Mouse (Mus musculus): Measurements from ENCODE around the gene Grem1.

Gene Grem1

DNA sequence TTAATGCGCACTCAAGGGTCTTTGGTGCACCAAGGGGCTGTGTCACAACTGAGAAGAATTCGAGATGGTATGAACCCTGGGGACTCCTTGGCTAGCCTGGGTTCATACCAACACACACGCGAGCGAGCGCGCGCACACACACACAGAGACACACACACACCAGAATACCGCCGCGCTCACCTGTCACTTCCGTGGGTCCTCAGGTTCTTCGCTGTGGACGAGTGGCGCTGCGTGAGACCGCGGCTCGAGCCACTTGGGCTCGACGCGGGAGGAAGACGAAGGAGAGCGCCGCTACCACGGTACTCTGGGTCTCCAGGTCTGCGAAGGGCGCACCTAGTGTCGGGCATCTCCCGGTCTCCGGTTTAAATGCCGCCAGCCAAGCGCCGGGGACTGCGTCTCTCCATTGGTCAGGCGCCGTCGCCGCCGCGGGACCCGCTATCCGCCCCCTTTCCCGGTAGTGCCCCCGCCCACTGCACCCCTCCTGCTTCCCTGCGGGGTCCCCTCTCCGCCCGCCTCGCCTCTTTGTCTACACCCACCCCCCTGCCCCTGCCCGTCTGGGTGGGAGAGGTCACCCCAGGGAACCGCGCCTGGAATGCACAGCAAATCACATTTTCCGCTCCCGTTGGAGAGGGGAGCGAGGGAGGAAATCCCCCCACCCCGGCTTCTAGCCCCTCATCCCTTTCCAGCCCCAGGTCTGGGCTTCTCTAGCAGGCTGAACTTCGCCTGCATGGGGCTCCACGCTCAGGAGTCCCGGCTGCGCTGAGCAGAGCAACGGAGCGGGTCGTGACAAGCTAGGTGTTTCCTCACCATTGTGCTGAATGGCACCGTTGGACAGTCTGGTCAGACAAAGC, at the start of gene Grem1:
Grem1 (minus strand) TSS at position 336 of the 851 bp plus-strand sequence.
- DNase-seq (ENCODE audit: low spot score), result peak; percentile 49

DNA sequence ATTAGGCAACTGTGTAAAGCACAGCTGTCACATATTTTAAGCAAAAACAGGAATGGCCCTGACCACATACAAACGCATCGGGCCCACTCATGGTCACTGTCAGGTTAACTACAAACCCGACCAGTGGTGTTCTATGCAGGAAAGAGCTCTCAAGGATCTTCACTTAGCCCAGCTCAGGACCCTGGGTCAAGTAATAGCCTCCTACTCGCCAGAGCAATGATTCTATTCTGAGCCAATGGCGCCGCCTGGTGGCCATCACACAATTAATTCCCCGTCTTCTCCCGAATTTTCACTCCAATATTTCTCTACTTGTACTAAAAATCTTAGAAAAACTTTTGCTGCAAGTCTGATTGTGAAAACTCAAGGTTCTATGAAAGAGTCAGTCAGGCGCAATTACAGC, 49.2 kb upstream of the Grem1 start:
- DNase-seq (ENCODE audit: low spot score), result peak; percentile 82

DNA sequence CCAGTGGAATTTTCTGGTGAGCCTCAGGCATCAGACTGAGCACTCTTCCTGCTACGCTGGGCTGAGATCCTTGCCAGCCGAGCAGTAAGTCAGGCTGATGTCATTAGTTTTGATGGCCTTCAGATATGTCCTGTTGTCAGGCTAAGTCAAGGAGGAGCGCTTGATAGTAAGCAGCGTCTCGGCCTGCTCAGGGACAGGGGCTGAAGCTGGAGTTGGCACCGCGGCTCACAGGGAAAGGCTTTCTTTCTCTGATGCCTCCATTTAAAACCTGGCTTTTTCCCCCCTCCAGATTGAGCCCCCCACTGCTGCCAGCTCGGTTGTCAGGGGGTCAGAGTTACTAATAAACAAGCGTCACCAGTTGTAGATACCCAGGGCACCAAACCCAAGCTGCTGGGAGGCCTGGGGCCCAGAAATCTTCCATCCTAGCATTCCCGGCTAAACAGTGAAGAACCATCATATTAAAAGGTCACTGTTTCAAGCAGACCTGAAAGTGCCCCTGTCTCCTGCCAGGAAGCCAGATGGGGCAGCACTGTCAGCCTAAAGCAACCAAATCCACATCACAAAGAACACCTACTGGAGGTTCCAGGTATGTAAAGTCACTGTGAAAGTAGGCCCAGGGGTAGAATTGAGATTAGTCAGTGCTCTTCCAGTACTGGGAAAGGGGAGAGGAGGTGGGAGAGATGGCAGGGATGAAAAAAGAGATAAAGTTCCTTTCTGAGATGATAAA, 48.6 kb upstream of the Grem1 start:
- no peak for DNase-seq (ENCODE audit: low spot score)

DNA sequence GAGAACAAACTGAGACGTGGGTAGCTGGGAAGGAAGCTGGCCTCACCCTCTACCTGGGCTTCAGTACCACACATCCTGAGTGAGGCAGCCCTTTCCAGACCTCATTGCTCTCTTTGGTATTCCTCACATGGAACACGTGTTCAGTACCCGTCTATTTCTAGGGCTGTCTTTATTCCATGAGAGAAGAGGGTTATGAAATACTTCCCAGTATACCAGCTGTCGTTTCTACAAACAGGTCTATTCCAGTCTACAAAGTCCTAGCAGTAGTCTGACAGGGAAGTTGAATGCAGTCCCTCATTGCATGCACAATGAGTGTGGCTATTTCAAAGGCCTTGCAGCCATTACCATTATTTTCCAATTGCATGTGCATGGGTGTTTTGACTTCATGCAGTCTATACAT, 47.3 kb upstream of the Grem1 start:
- DNase-seq (ENCODE audit: low spot score), result no peak

DNA sequence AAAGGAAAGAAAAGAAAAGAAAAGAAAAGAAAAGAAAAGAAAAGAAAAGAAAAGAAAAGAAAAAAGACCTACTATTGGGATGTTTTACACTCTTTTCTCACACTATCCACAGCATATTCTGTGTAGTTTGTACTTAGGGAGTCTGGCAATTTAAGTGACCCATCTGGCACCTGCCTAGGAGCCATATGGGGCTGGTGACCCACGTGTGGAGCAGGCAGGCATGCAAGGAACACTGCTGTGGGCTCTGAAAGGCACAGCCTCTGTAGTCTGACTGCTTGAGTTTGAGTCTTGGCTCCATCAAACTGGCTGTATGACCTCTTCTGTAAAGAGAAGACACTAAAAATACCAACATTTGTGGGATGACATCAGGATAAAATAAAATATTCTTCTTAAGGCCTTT, 45.3 kb upstream of the Grem1 start:
- no peak for DNase-seq (ENCODE audit: low spot score)

DNA sequence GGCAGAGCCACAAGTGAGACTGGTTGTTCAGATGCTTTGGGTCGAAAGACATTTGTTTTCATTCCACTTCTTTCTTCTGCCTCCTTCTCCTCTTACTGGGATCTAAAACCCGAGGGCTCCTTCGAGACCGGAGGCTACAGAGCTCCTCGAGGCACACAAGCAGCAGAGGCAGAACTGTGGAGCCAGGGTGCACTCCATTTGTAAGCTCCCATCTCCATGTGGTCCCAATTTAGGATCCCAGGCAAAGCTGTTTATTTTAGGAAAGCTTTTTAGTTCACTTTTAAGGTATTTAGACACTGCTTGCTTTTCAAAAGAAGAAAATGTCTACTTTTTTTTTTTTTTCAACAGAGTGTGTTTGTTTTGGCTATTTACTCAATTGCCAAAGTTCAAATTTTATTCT, 42.4 kb upstream of the Grem1 start:
- no peak for DNase-seq (ENCODE audit: low spot score)

DNA sequence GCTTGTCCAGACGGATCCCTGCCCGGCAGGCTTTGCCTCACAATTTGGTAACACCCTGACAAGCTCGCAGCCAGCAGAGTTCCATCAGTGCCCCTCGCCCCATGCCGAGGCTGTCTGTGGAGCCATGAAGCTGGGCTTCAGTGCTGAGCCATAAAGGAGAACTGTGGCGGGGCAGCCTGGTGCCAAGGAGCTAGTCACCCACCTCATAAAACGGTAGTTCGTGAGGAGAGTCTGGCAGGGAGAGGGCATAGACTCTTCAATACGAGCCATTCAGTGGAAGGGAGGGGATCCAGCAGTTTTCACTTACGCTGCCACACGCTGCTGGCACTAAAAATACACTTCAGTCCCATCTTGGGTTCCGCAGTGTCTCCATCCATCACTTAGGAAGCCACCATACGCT, 40.2 kb upstream of the Grem1 start:
- no peak for DNase-seq (ENCODE audit: low spot score)

DNA sequence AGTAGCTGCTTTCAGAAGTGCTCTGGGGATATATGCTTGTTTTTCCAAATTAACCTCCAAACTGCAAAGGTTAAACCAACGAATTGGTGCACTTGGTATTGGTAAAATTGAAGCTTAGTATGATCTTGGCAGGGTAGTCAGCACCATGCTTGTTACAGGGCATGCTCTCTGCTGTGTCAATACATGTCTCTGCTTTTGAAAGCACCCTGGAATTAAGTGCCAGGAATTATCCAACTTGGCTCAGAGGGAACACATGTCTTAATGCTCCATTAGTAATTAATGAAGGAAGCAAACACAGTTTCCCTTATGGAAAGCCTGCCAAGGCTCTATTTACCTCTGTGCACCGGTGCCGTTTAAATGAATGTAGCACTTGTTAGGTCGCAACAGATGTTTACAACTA, 36.7 kb upstream of the Grem1 start:
- no peak for DNase-seq (ENCODE audit: low spot score)

DNA sequence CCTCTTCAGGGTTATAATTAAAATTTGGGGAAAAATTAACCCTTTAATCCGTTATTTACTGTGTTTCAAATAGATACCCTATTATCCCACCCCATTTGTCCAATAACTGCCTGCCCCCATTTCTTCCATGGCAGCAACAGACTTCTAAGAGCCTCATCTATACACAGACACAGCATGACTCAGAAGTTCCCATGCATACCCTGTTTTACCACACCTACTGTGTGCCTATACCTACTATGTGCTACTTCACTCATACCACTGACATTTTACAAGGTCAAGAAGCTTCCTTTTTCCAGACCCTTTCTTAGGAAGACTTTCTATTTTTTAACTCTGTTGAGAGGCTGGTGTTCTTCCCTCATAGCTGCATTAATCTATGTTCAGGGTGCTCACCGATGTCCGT, 35.1 kb upstream of the Grem1 start:
- DNase-seq (ENCODE audit: low spot score), result no peak

DNA sequence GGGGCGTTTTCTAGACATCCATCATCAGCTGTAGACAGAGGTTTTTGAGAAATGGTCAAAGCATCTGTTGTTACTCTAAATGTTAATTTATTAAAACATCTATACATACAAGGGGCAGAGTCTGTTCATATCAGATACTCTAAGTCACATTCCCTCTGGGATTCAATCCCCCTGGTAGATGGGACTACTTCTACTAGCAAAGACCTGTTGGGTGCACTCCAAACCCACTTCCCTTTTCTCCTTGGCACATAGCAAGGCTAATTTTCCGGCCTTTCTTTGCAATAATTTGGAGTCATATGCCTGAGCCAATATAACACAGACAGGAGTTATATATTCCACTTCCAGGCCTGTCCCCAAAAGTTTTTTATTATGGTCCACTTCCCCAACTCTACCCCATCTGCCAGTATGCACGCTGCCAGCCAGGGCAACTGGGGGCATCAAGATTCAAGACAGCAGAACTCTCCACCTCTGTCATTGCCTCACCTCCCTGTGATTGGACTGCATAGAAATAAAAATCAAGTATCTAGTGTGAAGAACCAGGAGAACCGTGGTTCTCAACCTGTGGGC, 30.5 kb upstream of the Grem1 start:
- no peak for DNase-seq (ENCODE audit: low spot score)

DNA sequence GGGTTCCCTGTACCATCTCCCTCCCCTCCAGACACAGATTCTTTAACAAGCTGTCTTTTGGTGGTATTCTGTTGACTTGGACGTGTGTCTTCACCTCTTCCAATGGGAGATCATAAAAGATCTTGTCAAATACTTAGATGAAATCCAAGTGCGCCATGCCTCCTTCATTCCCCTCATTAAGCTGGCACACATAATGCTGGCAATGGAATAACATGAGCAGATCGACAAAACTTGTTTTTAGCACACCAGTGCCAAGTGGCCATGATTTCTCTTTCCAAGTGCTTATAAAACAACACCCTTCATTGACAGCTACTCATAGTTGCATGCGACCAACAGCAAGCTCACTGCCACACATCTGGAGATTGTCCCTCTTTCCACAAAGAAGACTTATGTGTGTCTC, 29.4 kb upstream of the Grem1 start:
- DNase-seq (ENCODE audit: low spot score), result no peak

DNA sequence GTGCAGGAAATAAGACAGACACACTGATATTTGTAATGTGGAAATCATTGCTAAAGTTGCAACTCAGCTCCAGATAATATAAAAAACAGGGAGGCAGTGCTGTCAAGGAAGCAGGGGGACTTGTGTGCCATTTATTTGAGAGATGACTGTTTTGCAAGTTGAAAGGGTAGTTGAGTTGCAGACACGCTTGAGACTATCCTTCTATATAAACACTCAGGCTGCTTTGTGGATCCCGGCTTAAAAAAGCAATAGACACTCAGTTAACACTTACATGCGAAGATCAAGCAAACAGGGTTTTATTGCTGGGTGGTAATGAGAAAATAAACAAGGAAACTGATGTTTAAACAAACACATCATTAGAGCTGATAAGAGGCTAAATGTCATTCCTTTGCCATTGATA, 26.4 kb upstream of the Grem1 start:
- DNase-seq (ENCODE audit: low spot score), result no peak

DNA sequence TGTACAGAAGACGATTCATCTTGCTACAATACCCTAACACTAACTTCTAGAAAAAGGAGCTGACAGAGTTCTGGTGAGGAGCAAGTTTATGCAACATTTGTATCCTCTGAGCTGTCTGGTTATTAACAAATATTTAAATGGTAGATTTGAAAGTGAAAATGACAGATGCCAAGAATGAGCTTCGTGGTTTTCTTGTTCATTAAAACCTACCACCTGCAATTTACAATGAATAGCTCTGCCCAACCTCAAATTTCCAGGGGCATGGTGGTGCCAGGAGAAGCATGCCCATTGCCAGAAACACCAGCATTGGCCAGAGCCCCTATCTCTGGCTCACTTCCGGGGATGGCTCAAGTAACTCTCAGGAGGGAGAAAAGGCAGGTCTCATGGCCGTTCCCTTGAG, 23.1 kb upstream of the Grem1 start:
- no peak for DNase-seq (ENCODE audit: low spot score)

DNA sequence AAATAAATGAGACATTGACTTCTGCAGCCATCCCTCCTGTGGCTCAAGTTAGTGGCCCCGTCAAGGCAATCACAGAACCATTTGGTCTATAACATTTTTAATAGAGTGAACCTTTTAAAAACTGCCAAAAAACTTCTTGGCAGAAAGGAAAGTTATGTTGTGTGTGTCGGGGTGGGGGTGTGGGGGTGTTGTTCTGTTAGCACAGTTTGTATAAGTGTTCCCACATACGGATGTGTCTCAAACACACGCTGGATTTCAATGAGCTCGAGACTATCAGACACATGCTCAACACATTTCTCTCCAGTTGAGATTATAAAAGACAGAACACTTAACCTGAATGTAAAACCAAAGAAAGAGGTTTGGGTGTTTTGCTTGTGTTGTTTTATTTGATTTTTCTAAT, 22.7 kb upstream of the Grem1 start:
- no peak for DNase-seq (ENCODE audit: low spot score)

DNA sequence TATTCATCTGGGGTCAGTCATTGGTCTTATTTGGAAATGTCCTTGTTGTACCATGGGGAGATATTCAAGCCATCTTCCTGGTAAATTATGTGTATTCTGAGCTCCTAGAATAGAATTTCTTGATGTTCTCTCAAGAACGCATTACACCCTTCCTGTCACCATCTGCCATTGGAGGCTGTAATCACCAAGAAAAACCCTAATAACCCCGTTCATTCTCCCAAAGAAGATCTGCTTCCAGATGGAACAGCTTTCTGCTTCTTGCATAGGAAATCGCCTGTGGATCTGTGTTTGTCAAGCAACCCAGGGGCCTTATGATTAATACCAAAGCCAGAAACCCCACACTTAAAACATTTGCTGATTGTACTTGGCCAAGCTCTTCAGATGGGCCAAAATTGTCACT, 20.9 kb upstream of the Grem1 start:
- no peak for DNase-seq (ENCODE audit: low spot score)

DNA sequence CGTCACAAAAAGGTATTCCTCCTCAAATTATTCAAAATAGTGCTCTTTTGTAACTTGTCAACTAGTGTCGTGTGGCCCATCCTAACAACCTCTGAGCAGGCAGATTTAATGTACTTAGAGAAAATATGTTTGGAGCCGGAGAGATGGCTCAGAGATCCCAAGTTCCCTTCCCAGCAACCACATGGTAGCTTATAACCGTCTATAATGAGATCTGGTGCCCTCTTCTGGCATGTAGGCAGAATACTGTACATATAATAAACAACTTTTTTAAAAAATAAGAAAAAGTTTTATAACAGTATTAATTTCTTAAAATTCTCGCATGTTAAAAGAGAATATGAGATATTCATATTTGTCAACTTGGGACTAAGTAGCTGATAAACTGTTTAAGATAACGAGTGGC, 19.6 kb upstream of the Grem1 start:
- DNase-seq (ENCODE audit: low spot score), result peak; percentile 10

DNA sequence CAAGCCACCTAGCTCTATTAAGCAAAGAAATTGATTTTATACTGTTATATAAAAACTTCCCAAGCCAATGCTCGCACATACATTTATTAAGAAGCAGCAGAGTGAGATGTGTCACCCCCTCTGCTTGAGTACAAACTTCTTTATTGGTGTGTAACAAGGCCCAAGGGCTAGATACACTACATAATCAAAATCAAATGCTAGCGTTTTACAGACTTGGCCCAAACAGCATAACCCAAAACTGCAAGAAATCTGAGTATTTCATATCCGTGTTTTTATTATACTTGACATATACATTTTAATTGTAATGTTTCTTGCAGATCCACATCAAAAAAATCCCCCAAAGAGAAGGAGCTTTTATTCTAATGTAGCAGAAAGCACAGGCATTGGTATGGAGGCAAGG, 17.9 kb upstream of the Grem1 start:
- DNase-seq (ENCODE audit: low spot score), result no peak

DNA sequence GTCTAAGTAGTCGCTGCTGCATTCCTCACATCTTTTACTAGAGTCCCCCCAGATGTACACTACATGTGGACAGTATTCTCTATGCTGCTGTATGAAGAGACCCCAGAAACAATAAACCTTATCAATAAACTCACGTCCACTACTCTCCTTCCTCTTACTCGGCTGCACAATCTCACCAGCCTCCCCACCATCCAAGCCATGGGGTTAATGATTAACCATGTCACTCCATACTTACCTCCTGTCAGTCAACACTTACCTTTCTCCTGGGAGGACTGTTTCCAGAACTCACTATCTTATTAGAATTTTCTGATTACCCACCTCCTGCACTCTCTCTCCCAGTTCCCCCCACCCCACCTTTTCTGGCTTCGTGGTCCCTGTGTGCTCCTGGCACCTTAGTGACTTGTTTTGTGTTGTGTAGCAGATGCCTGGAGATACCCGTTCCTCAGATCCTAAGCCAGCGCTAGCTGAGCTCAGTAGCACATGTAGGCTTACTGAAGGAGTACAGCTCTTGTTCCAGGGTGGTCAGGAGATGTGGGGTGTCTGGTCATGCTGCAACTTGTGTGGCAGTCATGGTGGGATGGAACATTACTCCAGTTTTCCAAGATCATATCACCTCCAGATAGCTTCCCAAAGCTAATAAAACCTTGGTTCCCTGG, 15.8 kb upstream of the Grem1 start:
- no peak for DNase-seq (ENCODE audit: low spot score)

DNA sequence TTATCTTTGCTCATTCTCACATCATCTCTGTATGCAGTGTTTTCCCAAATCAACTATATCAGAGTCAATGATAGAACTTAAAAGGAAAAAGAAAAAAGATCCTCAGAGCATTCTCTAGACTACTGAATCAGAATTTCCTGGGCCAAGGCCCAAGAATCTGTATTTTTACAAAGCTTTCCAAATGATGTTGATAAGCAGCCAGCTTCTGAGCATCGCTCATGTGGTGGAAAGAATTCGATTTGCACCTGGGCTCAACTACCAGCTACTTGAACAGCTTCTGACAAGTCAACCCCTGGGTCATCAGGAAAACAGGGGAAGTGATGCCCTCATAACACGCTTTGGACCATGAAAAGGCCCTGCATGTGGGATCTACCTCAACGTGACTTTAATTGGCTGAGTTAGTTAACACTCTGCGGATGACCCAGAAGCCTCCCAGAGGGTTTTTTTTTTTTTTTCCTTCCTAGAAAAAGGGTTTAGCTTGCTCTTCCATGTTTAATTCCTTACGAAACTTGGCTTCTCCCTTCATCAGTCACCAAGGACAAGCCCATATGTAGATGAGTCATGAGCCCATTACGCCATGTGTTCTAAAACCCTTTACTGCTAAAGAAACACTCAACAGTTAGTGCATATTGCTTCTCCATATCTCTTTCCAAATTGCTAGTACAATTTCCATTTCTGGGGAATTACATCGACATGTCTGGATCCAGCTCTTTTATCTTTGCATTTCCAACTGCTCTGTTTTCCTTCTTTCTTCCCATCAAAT, 10.3 kb upstream of the Grem1 start:
- no peak for DNase-seq (ENCODE audit: low spot score)

DNA sequence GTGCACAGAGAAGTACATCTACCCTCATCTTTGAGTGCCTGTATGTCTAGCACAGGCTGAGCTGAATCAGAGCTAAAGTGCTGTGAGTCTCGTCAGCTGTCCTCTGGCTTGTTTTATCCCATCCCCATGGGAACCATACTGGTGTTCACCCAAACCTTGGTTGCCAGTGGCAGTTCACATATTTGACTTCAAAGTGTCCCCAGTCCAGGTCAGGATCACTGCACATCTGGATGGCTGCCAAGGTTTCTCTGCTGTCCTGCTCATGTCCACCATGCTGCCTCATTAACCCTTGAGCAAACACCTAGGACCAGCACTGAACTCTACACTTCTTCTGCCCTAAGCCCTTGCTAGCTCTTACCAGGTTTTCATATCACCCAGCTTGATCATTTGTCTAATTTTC, 7.4 kb upstream of the Grem1 start:
- DNase-seq (ENCODE audit: low spot score), result no peak

DNA sequence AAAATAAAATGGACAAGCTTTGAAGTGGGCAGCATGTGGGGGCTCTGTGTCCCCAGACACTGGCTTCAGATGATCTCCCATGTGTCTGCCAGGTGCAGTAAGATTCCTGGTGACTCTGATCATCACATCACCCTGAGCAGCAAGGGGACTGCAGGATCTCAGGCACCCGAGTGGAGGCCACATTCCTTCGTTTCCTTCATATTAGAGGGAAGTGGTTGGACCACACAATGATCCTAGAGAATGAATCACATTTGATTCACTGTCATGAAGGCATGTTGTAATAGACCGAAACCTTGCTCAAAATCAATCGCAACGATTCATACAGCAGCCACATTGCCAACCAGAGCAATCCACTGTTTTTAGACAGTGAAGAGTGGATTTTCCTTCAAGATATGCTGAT, 6.5 kb upstream of the Grem1 start:
- DNase-seq (ENCODE audit: low spot score), result no peak

Measured in embryo, embryonic 10.5 days (tissue).